Mouse (Mus musculus) liver, embryonic 13.5 days (tissue): ENCODE data around the gene Slf2. TPM values are rescaled to one million over a fixed set of nuclear protein-coding genes. Genes with fewer than 3 reads are reported as not detected.

ENCODE experiments used
- ATAC-seq: fragments of 200-750 bp; cut with Nextera tagmentation; 2 replicates; pipeline ENCODE4 v1.8.0; 2017; ENCODE audit warnings: low read depth, mild to moderate bottlenecking, moderate number of reproducible peaks, moderate library complexity
- DNase-seq: peaks from one replicate; pipeline ENCODE4 v3.0.0; 2022
- H3K27ac ChIP-seq: fragments of 300-500 bp; sonication (generic); 2 replicates; pipeline ENCODE4 v1.5.1; 2015; ENCODE audit warnings: moderate library complexity, mild to moderate bottlenecking, inconsistent platforms
- H3K27me3 ChIP-seq: fragments of 300-500 bp; sonication (generic); 2 replicates; pipeline ENCODE4 v1.6.1; 2015; ENCODE audit warnings: mild to moderate bottlenecking, inconsistent platforms
- H3K36me3 ChIP-seq: fragments of 300-500 bp; sonication (generic); 2 replicates; pipeline ENCODE4 v1.6.1; 2015; ENCODE audit warnings: mild to moderate bottlenecking, inconsistent platforms
- H3K4me1 ChIP-seq: fragments of 300-500 bp; sonication (generic); replicated peaks from 2 replicates; pipeline ENCODE4 v1.6.1; 2015; ENCODE audit warnings: inconsistent platforms
- H3K4me2 ChIP-seq: fragments of 300-500 bp; sonication (generic); 2 replicates; pipeline ENCODE4 v1.6.1; 2015; ENCODE audit warnings: inconsistent platforms, mild to moderate bottlenecking, moderate library complexity
- H3K4me3 ChIP-seq: fragments of 300-500 bp; sonication (generic); replicated peaks from 2 replicates; pipeline ENCODE4 v1.5.1; 2015; ENCODE audit warnings: mild to moderate bottlenecking, inconsistent platforms
- H3K9ac ChIP-seq: fragments of 300-500 bp; sonication (generic); 2 replicates; pipeline ENCODE4 v1.6.1; 2015; ENCODE audit warnings: mild to moderate bottlenecking, inconsistent platforms
- H3K9me3 ChIP-seq: fragments of 300-500 bp; sonication (generic); replicated peaks from 2 replicates; pipeline ENCODE4 v1.6.1; 2016; ENCODE audit warnings: inconsistent platforms
- WGBS: fragments of 180-500 bp; shearing (Covaris S2); methylation state at CpG from one replicate; pipeline ENCODE4 v1.1.7; 2015; ENCODE audit not compliant: insufficient replicate concordance; 5-methylcytosine and 5-hydroxymethylcytosine counted together
- polyA plus RNA-seq: library from polyadenylated mRNA; unstranded; fragments of >200 nt; fragmentation: Nextera tagmentation; extraction: Ambion mirVana; gene quantifications from 2 replicates; pipeline ENCODE4 v1.2.1, GENCODE M21; 2015

Gene Slf2
- polyA plus RNA-seq, 1 experiment from 2014 or later: 12.6 TPM

DNA sequence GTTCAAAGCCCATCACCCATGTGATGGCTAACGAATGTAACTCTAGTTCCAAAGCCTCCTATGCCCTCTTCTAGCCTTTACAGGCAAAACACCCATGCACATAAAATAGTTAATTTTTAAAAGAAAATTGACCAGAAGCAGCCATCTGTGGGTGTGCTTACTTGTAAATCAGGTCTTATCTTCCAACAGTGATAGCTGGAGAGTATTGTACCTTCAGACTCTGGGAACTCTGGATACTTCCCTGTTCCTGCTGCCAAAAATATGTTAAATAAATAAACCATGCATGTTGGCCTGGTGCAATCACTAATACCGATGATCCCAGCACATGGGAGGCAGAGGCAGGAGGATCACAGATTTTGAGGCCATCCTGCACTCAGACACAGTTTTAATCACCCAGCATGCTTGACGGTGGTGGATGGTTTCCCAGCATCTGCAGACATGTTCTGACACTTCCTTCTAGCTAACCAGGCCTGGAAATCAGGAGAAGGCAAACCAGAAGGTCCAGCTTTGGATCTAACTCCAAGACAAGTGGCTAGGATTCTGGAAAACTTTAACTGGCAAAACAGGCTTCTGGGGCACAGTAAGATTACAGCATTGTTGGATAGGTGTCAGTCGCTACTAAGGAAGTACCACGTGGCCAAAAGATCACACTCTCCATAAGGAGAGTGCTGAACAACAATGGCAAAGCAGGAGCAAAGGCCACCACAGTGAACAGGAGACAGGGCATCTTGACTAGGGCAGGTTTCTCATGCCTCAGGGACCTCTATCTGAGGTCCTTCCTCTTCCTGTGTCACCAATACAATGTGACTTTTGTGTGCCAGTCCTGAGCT is 54.4 kb downstream of the Slf2 start:
- no peaks in the 10 kb centered on the region for H3K9me3 ChIP-seq
- peaks cover 28% of the 10 kb centered on the region for H3K4me1 ChIP-seq
- no peak overlapping the region for H3K27ac ChIP-seq
- no peak overlapping the region for H3K9ac ChIP-seq
- DNase-seq (no peak), ATAC-seq (no peak)
- 44% methylated on average over 5 of the region's 5 CpGs for WGBS
- H3K4me3 ChIP-seq: no peak overlapping the region
- peaks cover 17% of the 10 kb centered on the region for H3K36me3 ChIP-seq
- no peak overlapping the region for H3K4me2 ChIP-seq
- H3K27me3 ChIP-seq: peaks cover 34% of the 10 kb centered on the region

DNA sequence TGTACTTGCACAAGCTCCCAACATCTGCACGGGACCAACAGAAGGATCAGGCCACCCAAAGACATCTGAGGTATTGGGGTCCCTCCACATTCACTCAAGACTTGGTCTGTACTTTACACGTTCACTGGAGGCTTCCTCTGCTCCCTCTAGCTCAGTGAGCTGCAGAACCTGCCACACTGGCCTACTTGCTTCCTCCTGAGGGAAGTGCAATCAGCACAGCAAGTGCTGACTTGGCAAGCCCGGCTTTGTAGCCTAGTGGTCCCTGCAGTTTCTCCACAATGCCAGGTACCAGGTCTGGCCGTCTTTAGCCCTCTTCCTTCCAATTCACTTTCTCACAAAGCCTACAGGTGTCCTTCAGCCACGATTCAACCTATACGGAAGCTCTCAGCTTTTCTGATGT is 56.1 kb downstream of the Slf2 start:
- peaks cover 3% of the 10 kb centered on the region for H3K36me3 ChIP-seq
- ATAC-seq: no peak
- DNase-seq: no peak
- 41% methylated on average over 6 of the region's 6 CpGs for WGBS
- H3K4me1 ChIP-seq: peaks cover 31% of the 10 kb centered on the region
- no peaks in the 10 kb centered on the region for H3K9me3 ChIP-seq
- no peak overlapping the region for H3K27ac ChIP-seq
- H3K4me2 ChIP-seq: no peak overlapping the region
- H3K27me3 ChIP-seq: peaks cover 47% of the 10 kb centered on the region
- no peak overlapping the region for H3K9ac ChIP-seq
- H3K4me3 ChIP-seq: no peak overlapping the region

DNA sequence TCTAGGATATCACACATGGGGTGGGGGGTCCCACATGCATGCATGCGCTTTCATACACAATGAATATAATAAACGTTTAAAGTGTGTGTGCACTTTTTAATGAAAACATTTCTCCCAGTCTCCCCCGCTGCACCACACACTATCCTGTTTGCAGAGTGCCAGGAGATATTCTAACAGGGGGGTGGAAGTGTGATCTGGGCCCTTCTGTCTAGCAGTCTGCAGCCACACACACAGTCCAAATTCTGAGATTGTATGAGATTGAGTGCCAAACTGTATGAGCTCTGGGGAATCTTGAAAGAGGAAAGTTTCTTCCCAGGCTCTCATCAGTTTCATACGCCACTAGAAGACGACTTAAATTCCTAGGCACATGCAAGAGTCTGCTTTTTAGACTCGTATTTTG is 56.9 kb downstream of the Slf2 start:
- Histone ChIP-seq H3K9ac (no peak overlapping the region), H3K9me3 (no peaks in the 10 kb centered on the region), H3K27me3 (peaks cover 47% of the 10 kb centered on the region), H3K4me2 (no peak overlapping the region), H3K4me1 (peaks cover 38% of the 10 kb centered on the region), H3K27ac (no peak overlapping the region), H3K36me3 (peaks cover 3% of the 10 kb centered on the region; the same call in 1 of the 2 replicates), H3K4me3 (no peak overlapping the region)
- ATAC-seq (no peak), DNase-seq (no peak)
- 59% methylated on average over 6 of the region's 6 CpGs for WGBS

DNA sequence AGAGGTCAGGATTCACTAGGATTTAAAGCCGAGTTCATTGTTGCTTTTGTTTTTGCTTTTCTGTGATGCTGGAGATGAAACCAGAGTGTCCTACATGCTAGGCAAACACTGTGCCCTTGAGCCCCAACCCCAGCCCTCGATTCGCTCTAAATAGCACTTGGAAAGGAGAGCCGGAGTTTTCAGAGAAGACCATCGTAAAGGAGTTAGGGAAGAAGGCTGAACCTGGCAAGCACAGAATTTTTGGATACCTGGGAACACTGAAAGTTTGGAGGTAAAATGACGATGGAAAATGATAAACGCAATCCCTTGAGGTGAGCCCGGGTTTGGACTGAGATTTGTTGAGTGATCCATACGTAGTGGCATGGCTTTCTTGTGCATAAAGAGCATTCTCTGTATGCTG is 57.4 kb downstream of the Slf2 start:
- H3K27ac ChIP-seq: no peak overlapping the region
- peaks cover 47% of the 10 kb centered on the region for H3K27me3 ChIP-seq
- no peak for ATAC-seq
- H3K4me1 ChIP-seq: peaks cover 39% of the 10 kb centered on the region
- 41% methylated on average over 9 of the region's 9 CpGs for WGBS
- H3K4me2 ChIP-seq: peak overlapping the region; percentile 69
- DNase-seq: no peak
- H3K36me3 ChIP-seq: peaks cover 1% of the 10 kb centered on the region; the same call in 1 of the 2 replicates
- H3K9me3 ChIP-seq: no peaks in the 10 kb centered on the region
- H3K4me3 ChIP-seq: 0 out of 2 replicates have a peak overlapping the region, but pooled peaks have one; percentile 60
- H3K9ac ChIP-seq: no peak overlapping the region

DNA sequence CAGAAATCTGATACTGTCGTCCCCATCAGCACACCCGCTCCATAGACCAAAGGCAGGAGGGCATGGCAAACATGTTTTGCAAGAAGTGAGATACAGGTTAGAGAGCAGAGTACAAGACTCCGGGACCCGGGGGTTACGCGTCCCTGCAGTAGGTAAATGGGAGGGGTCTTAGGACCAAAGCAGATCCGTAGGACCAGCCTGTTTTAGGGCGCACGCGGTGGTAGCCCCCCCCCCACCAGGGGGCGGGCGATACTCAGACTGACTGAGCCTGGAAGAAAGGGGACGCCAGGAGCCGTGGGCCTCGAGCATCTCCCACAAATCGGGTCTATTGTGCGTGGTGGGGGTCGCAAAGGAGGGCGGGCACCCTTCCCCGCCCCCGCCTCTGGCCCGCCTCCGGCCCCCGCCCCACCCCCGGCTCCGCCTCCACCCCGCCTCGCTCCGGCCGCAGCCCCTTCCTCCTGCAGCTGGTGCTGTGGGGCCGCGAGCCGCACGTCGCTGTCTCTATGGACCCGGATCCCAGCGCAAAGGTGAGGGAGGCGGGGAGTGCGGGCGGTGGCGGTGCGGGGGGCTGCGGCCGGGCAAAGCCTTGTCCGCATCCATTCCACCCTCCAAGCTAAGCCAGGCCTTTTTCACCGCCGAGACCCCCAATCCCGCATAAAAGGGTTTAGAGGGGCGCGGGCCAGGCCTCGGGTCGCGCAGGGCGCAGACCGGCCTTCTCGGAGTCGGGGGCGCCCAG is 58.0 kb downstream of the Slf2 start, which contains the start of gene Sema4g:
TSS of gene Sema4g (plus strand) at position 271 of the 736 bp plus-strand sequence.
- Histone ChIP-seq H3K27me3 (peaks cover 47% of the 10 kb centered on the region), H3K9ac (peak within 1 kb of the TSS; percentile 61), H3K4me2 (peak within 1 kb of the TSS; percentile 69), H3K9me3 (no peaks in the 10 kb centered on the region), H3K4me3 (peak within 1 kb of the TSS; percentile 60), H3K36me3 (no peaks in the 10 kb centered on the region), H3K4me1 (peaks cover 39% of the 10 kb centered on the region), H3K27ac (peak within 1 kb of the TSS; percentile 73)
- DNase-seq: no peak
- 1% methylated on average over 51 of the region's 58 CpGs for WGBS
- ATAC-seq: peak; percentile 35

DNA sequence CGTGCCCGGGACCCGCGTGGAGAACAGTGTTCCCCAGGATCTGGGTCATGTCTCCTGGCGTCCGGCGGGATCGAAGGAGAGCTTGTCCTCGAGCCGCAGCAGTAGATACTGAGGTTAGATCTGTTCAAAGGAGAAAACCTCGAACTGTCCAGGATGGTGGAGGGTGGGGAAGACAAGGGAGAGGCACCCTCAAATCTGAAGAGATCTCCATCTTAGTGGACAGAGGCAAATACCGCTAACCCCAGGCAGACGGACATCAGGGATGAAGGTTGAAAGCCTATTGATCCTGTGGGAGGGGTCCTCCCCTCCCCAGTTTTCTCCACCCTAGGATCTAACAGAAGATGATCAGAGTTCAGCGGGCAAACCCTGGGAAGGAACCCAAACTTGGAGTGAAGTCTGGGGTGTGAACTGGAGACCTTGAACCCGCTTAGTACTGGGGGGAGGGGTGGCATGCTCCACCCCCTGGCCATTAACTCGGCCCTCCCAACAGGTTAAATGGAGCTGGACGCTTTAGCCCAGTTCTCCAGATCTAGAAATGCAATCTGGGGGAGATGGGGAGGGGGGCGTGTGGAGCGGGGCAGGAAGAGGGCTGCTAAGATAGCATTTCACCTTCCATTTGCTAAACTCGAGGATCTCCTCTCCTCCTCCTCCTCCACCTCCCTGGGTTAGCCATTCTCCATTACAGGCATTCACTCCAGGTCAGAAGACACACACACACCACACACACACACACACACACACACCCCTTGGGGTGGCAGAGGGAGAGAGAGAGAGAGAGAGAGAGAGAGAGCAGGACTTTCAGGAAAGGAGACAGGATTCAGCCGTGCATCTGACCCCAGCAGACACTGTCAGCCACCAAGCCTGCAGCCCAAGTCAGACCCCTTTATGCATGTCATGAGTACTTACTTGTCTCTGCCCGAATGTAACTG is 58.9 kb downstream of the Slf2 start:
- DNase-seq (no peak), ATAC-seq (no peak)
- peak overlapping the region; percentile 69 for H3K4me2 ChIP-seq
- peak overlapping the region; percentile 60 for H3K4me3 ChIP-seq
- no peaks in the 10 kb centered on the region for H3K9me3 ChIP-seq
- H3K9ac ChIP-seq: peak overlapping the region; percentile 61
- H3K27ac ChIP-seq: peak overlapping the region; percentile 73
- 15% methylated on average over 22 of the region's 22 CpGs for WGBS
- peaks cover 39% of the 10 kb centered on the region for H3K4me1 ChIP-seq
- H3K27me3 ChIP-seq: peaks cover 47% of the 10 kb centered on the region
- 0 out of 2 replicates have a peak, but pooled peaks cover 1% of the 10 kb centered on the region for H3K36me3 ChIP-seq

DNA sequence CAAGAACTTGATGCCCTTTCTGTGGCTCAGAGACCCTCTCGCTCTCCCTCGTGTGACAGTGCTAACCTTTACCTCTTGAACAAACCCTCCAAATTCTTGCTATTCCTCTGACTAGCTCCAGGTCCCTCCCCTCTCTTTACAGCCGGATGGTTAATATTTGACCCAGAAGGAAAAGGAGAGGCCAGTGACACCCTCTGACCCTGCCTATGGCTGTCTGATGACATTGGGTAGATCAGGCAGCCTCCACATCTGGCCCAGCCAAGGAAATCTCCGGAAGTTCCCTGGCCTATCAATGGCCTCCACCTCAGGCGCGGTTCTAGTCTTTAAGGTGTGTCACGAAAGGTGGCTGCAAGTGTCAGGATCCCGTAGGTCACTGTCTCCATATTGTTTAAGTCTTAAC is 60.1 kb downstream of the Slf2 start:
- DNase-seq (no peak), ATAC-seq (peak; percentile 57)
- Histone ChIP-seq H3K27me3 (peaks cover 47% of the 10 kb centered on the region), H3K4me1 (peaks cover 30% of the 10 kb centered on the region), H3K4me3 (no peak overlapping the region), H3K4me2 (peak overlapping the region; percentile 69), H3K27ac (peak overlapping the region; percentile 72; the same call in 1 of the 2 replicates), H3K9ac (no peak overlapping the region), H3K9me3 (no peaks in the 10 kb centered on the region), H3K36me3 (0 out of 2 replicates have a peak, but pooled peaks cover 2% of the 10 kb centered on the region)
- 71% methylated on average over 8 of the region's 8 CpGs for WGBS

DNA sequence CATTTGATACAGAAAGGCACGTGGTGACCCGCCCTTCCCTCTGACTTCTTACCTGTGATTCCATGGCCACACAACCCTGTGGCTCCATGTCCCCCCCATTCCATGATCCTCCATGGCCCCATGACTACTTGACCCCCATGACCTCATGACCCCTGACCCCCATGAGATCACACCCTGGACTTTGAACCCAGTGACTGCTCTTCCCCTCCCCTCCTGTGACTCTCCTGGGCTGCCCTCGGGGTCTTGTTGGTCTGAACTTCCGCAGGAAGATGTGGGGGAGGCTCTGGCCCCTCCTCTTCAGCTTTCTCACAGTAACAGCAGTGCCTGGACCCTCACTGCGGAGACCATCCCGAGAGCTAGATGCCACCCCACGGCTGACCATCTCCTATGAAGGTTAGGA is 61.3 kb downstream of the Slf2 start:
- no peak overlapping the region for H3K4me3 ChIP-seq
- no peak overlapping the region for H3K9ac ChIP-seq
- H3K4me1 ChIP-seq: peaks cover 31% of the 10 kb centered on the region
- H3K27me3 ChIP-seq: peaks cover 43% of the 10 kb centered on the region
- no peaks in the 10 kb centered on the region for H3K9me3 ChIP-seq
- no peak overlapping the region for H3K27ac ChIP-seq
- DNase-seq: no peak
- no peak for ATAC-seq
- no peak overlapping the region for H3K4me2 ChIP-seq
- 26% methylated on average over 7 of the region's 7 CpGs for WGBS
- H3K36me3 ChIP-seq: 0 out of 2 replicates have a peak, but pooled peaks cover 2% of the 10 kb centered on the region

DNA sequence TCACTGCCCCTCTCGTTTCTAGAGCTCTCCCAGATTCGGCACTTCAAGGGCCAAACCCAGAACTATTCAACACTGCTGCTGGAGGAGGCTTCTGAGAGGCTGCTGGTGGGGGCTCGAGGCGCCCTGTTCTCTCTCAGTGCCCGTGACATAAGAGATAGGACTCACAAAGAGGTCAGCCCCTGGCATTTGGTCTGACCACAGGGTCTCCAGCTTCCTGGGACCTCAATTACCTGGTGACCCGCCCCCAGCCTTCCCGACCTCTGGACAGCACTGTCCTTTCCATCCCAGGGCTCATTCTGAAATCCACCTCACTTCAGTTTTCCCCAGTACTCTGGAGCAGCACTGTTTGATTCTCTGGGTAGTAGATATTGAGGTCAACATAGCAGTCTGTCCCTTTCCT is 61.8 kb downstream of the Slf2 start:
- Histone ChIP-seq H3K4me3 (no peak overlapping the region), H3K36me3 (0 out of 2 replicates have a peak, but pooled peaks cover 5% of the 10 kb centered on the region), H3K9ac (no peak overlapping the region), H3K4me2 (no peak overlapping the region), H3K9me3 (no peaks in the 10 kb centered on the region), H3K27me3 (peaks cover 39% of the 10 kb centered on the region), H3K27ac (peak overlapping the region; percentile 18; the same call in 1 of the 2 replicates), H3K4me1 (peaks cover 27% of the 10 kb centered on the region)
- DNase-seq (no peak), ATAC-seq (no peak)
- WGBS: 43% methylated on average over 7 of the region's 7 CpGs

DNA sequence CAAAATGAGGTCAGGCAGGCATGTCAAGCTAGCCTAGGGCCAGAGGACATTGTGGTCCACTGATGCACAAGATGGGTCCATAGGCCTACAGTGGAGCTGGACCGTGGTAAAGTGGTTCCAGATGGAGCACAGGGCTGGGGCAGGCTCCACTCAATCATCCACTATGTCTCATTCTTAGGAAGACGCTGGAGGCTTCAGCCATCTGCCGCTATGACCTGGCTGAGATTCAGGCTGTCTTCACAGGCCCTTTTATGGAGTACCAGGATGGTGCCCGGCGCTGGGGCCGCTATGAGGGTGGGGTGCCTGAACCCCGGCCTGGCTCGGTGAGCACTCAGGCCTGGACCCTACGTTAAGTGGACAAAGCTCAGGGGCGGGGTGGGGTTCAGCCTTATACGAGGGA is 66.8 kb downstream of the Slf2 start:
- DNase-seq (no peak), ATAC-seq (no peak)
- 83% methylated on average over 11 of the region's 11 CpGs for WGBS

More for the DNA sequence above, 66.8 kb downstream of the Slf2 start:
- H3K9ac ChIP-seq: no peak overlapping the region
- no peak overlapping the region for H3K27ac ChIP-seq
- no peak overlapping the region for H3K4me2 ChIP-seq
- H3K27me3 ChIP-seq: no peaks in the 10 kb centered on the region
- no peaks in the 10 kb centered on the region for H3K9me3 ChIP-seq
- peaks cover 13% of the 10 kb centered on the region for H3K4me1 ChIP-seq
- H3K4me3 ChIP-seq: no peak overlapping the region
- H3K36me3 ChIP-seq: peaks cover 27% of the 10 kb centered on the region
